Mouse (Mus musculus): ENCODE data around the gene Lrriq4.

- TF ChIP-seq CTCF (IDR thresholded peaks at IDR 0.05; ENCODE audit: low read depth, low read length) (no peak), POLR2A (IDR thresholded peaks at IDR 0.05; ENCODE audit: borderline replicate concordance, low read depth, low read length) (no peak)
These were observed 47.0 kb upstream of the Lrriq4 start for GRCm38 (mm10) chr3:30597271-30597670.
